Mouse (Mus musculus) layer of hippocampus, postnatal 10 days (tissue): ENCODE measurements around the gene Ccdc73. TPM values are rescaled to one million over a fixed set of nuclear protein-coding genes. Genes with fewer than 3 reads are reported as not detected.
"Not testable (repeated sequence)": the region's sequence is repeated elsewhere in the genome, so short reads cannot be mapped to it uniquely, and the experiment has no call there.

Experiments used
- DNase-seq, 2 experiments: peaks; one replicate each; pipeline ENCODE4 v3.0.0; 2021; ENCODE audit warnings: low spot score in 2 of 2
- long read RNA-seq: library from polyadenylated mRNA; stranded (forward); transcript quantifications from one replicate; pipeline ENCODE4 v2.0.0, GENCODE M21; 2023
- total RNA-seq, 2 experiments: library from RNA; stranded (reverse); gene quantifications; 2 replicates each; pipeline ENCODE4 v1.2.3; 2021

The Ccdc73 gene
- 1 to 10 TPM; 2.0 to 2.3 TPM for total RNA-seq
- long read RNA-seq, partial matches to known transcripts, result 0 of 11 reads
- long read RNA-seq, other reads (novel, unspliced or antisense), result 11 of 11 reads

- no peak for DNase-seq
Measured at GRCm38 (mm10) chr2:104867282-104867855, at the start of gene Ccdc73. TSS of gene Ccdc73 (plus strand) at chr2:104867805.

- not testable (repeated sequence) for DNase-seq
Measured at GRCm38 (mm10) chr2:104818763-104819162, 48.8 kb upstream of the Ccdc73 start.

GRCm38 (mm10) chr2:104826191-104826590 lies 41.4 kb upstream of the Ccdc73 start:
- no peak for DNase-seq

DNA sequence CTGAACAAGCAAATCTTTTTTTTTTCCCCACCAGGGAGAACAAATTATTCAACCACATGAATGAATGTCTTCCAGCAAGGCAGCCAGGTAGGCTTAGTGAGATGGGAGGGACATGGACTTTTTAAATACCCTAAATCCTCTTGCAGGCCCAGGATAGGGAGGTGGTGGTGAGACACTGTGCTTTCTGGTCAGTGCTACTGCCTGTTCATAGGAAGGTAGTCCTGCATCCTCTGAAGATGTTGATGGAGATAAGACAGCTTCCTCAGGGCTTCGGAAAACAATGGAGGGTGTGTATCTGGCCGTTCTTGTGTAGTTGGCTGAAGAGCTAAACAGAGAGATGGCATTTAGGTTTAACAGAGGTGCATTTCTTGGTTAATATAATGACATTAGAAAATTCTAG lies 35.1 kb upstream of the Ccdc73 start:
- no peak for DNase-seq

DNA sequence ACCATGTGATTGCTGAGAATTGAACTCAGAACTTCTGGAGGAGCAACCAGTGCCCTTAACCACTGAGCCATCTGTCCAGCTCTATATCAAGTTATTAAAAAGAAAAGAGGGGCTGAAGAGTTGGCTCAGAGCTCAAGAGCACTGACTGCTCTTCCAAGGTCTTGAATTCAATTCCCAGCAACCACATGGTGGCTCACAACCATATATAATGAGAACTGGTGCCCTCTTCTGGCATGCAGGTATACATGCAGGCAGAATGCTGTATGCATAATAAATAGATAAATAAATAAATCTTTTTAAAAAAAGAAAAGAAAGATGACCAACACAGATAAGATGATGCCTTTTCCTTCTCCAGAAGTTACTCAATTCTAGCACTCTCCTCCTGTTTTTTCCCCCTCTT lies 26.6 kb upstream of the Ccdc73 start:
- DNase-seq, result no peak

GRCm38 (mm10) chr2:104841736-104842135 lies 25.9 kb upstream of the Ccdc73 start:
- no peak for DNase-seq

GRCm38 (mm10) chr2:104842559-104842958 lies 25.0 kb upstream of the Ccdc73 start:
- no peak for DNase-seq

GRCm38 (mm10) chr2:104846638-104847414 lies 20.8 kb upstream of the Ccdc73 start:
- DNase-seq, result no peak

DNA sequence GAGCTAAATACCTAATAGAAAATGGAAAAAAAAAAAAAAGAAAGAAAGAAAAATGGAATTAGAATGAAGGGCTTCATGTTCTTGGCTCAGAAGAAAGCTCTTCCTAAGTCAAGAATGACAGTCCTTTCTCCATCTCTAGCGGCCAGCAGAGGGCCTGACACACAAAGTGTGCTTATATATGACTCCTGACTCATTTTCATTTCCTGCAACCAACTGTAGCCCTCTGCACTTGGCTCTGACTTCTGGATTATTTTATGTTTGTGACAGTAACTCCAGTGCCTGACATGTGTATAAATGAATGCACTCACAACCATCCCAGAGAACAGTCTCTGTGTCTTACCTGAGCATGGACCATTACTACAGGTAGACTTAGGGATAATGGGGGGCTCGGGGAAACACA lies 20.0 kb upstream of the Ccdc73 start:
- no peak for DNase-seq

DNA sequence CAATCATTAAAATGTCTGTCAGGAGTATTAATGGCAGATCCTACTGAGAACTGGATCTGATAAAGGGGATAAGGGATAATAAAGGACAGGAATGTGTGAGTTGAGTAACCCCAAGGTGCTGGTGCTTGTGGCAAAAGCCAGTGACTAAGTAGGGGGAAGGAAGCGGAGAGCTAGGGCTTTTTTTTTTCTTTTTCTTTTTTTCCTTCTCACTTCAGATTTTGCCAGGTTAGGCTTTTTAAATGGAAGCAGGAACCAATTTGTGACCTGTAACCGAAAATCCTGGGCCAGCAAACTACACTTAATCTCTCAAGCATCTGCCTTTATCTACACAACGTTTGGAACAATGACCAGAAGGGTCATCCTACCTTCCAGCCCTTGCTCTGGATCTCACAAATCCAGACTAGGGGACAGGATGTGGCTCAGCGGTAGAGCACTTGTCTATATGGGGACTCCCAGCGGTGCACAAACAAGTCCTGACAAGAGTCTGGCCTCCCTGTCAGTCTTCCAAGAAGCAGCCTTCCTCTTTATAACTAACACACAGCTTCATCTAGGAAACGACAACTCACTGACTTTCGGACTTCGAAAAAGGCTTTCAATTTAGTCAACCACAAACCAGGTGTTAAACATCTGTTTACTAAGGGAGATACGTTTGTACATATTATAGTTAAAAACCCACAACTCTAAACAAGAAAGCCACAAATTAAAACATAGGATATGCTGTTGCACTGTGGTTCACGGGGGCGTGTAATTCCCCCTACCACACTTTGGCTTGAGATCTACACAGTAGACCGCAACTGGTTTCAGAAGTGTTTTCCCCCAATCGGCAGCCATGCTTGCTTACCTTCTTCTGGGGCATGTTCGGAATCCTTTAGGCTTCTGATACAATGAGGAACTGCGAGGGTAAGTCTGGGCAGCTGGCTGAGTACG lies 19.1 kb upstream of the Ccdc73 start:
- DNase-seq, result no peak

- DNase-seq, result peak; percentile 47 to 52
Measured at GRCm38 (mm10) chr2:104849276-104849990, 18.2 kb upstream of the Ccdc73 start, which contains the start of gene Prrg4. TSS of gene Prrg4 (minus strand) at chr2:104849876.

- DNase-seq, result no peak
Measured at GRCm38 (mm10) chr2:104849991-104850359, 17.6 kb upstream of the Ccdc73 start.

DNA sequence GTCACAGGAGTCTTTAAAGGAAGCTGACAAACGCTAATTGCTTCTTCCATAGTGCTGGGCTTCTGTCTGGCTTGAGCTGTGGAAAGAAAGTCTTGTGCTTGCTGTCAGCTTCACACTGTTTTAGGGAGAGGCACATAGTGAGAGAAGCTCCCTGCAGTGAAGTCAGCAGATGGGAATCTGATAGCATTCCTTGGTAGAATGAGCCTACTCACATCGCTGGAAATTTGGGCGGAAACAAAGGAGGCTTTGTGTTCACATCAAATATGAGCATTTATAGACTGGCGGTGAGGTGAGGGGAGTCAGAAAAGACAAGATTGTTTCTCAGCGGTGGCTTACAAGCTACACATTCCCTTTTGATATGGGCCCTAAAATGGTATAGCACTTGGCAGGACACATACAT lies 15.9 kb upstream of the Ccdc73 start:
- DNase-seq, result no peak

DNA sequence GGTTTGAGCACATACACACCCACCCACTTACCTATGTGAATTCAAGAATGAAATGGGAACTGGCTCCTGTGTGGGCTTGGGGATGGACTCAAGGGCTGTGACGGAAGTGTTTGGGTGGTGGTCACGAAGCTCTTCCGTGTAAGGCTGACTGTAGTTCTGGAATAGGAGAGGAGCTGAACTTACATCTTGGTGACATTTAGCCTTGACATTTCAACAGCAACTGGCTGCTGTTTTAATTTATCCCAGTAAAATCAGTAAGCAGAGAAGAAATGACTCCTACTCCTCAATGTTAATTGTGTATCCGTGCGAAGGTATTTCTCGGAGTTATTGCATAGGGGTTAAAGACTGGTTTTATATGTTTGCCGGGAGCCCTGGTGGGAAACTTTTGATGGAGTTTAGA lies 15.1 kb upstream of the Ccdc73 start:
- DNase-seq, result no peak

- DNase-seq, result no peak
Measured at GRCm38 (mm10) chr2:104854836-104855235, 12.8 kb upstream of the Ccdc73 start.

- no peak for DNase-seq
Measured at GRCm38 (mm10) chr2:104855732-104856131, 11.9 kb upstream of the Ccdc73 start.

DNA sequence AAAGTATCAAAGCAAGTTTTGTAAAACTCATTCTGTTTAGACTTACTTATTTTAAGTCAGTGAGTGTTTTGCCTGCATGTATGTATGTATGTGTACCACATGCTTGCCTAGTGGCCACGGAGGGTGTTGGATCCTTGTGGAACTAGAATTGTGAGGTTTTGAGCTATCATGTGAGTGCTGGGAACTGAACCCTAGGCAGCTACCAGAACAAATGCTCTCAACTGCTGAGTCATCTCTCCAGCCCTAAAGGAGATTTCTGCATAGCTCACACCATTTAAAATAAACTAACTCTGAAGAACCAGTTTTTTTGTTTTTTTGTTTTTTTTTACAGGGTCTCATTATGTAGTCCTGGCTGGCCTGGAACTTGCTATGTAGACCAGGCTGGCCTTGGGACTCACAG lies 11.4 kb upstream of the Ccdc73 start:
- DNase-seq, result no peak

DNA sequence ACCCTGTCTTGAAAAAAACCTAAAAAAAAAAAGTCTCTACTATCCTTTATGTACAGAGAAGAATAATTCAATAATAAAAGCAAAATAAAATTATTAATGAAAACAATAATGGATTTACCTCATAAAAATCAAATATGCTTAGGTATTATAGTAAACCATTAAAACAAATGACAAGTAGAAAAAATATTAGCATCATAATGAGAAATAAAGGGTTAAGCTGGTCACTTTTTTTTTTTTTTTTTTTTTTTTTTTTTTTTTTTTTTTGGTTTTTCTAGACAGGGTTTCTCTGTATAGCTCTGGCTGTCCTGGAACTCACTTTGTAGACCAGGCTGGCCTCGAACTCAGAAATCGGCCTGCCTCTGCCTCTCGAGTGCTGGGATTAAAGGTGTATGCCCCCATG lies 9.5 kb upstream of the Ccdc73 start:
- DNase-seq, result not testable (repeated sequence)

DNA sequence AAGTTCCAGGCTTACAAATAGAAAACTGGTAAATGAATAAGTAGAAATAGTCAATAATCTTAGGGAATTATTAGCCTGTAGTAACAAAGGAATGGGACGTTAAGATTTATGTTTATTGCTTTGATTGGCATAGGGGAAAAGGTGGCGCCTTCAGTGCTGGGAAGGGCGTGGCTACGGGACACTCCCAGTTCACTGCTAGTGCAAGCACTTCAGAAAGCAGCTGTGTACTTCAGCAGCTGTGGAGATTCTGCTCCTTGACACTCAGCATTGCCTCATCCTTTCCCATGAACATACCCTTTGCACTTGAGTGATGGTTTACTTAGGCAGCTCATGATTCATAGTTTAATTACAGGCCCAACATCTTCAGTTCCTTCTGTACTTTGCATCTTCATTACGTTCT lies 8.5 kb upstream of the Ccdc73 start:
- DNase-seq, result no peak

GRCm38 (mm10) chr2:104860426-104860825 lies 7.2 kb upstream of the Ccdc73 start:
- DNase-seq, result no peak
